ENCODE assay signal across 11 mouse cellular contexts in the genomic region with DNA sequence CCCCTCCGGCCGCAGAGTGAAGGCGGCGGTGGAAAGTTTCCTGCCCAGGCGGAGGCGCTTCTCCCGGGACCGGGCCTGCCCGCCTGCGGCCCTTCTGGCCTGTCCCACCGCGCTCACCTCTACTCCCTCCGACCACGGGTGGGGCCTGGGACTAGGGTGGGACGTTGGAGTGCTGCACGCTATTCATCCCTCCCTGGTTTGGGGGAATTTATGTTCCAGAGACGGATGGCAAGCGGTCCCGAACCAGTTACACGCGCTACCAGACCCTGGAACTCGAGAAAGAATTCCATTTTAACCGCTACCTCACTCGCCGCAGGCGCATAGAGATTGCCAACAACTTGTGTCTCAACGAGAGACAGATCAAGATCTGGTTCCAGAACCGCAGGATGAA. TPM values are rescaled to one million over a fixed set of nuclear protein-coding genes. Genes with fewer than 3 reads are reported as not detected.
DNase-seq lines count a peak whose midpoint lies in the region; ATAC-seq and TF ChIP-seq lines count a peak whose summit lies in the region.
"Had no signal": no experiment of that assay in that cellular context is flagged by ENCODE, and none has a peak within 500 bp of the region (broad histone marks: within the 10 kb centered on the region; RNA-seq: fewer than 3 reads in every experiment).

No protein-coding gene starts in this region.

- H3K4me1 ChIP-seq in liver, embryonic 11.5 days (replicated peaks; ENCODE audit: control insufficient read depth, insufficient read depth, low read length) = no peaks in the 10 kb centered on the region
- H3K4me1 ChIP-seq in hindbrain, postnatal 0 days (ENCODE audit: insufficient read depth, low read length) = no peaks in the 10 kb centered on the region
- H3K4me1 ChIP-seq in neural tube, embryonic 13.5 days (replicated peaks) = peaks cover 99% of the 10 kb centered on the region

- H3K4me2 ChIP-seq in liver, embryonic 11.5 days = peak overlapping the region; percentile 59
- peak overlapping the region; percentile 57 for H3K4me2 ChIP-seq in hindbrain, postnatal 0 days (ENCODE audit: low read depth, low read length)
- peak overlapping the region; percentile 91 for H3K4me2 ChIP-seq in neural tube, embryonic 13.5 days

- H3K27me3 ChIP-seq in liver, embryonic 11.5 days (replicated peaks; ENCODE audit: control insufficient read depth, insufficient read depth, low read length) = peaks cover 99% of the 10 kb centered on the region
- H3K27me3 ChIP-seq in hindbrain, postnatal 0 days (ENCODE audit: insufficient read depth, low read length) = peaks cover 97% of the 10 kb centered on the region
- peaks cover 6% of the 10 kb centered on the region; the same call in 1 of the 2 replicates for H3K27me3 ChIP-seq in neural tube, embryonic 13.5 days

- H3K36me3 ChIP-seq in liver, embryonic 11.5 days (ENCODE audit: control insufficient read depth, insufficient read depth, low read length) = no peaks in the 10 kb centered on the region
- H3K36me3 ChIP-seq in hindbrain, postnatal 0 days (ENCODE audit: insufficient read depth, low read length) = no peaks in the 10 kb centered on the region
- peaks cover 17% of the 10 kb centered on the region; the same call in 1 of the 2 replicates for H3K36me3 ChIP-seq in neural tube, embryonic 13.5 days

- TF ChIP-seq CTCF in hindbrain, postnatal 0 days (IDR thresholded peaks at IDR 0.05; ENCODE audit: low read depth) = no peak

- H3K9ac ChIP-seq in liver, embryonic 11.5 days (ENCODE audit: low read depth, low read length) = peak overlapping the region; percentile 52
- H3K9ac ChIP-seq in hindbrain, postnatal 0 days (replicated peaks; ENCODE audit: low read length) = peak overlapping the region; percentile 33
- H3K9ac ChIP-seq in neural tube, embryonic 13.5 days = peak overlapping the region; percentile 82

- no peak for ATAC-seq in liver, embryonic 11.5 days (replicated peaks; ENCODE audit: low FRiP score)
- 0 out of 2 replicates have a peak, but pooled peaks have one; percentile 13 for ATAC-seq in hindbrain, postnatal 0 days
- ATAC-seq in neural tube, embryonic 13.5 days (ENCODE audit: low read depth) = no peak; the same call in 1 of the 2 replicates
- no peak for ATAC-seq in inflammation-experienced regulatory T-cells, adult 6 months

- H3K27ac ChIP-seq in liver, embryonic 11.5 days (ENCODE audit: low read depth, low read length) = peak overlapping the region; percentile 32; the same call in 1 of the 2 replicates
- no peak overlapping the region for H3K27ac ChIP-seq in hindbrain, postnatal 0 days
- H3K27ac ChIP-seq in neural tube, embryonic 13.5 days (replicated peaks) = peak overlapping the region; percentile 96

- intact Hi-C loops in left cerebral cortex, postnatal 4 days (cut with DNase I) = no loop called here

- no peaks in the 10 kb centered on the region for H3K9me3 ChIP-seq in liver, embryonic 11.5 days (ENCODE audit: control insufficient read depth, low read length)
- H3K9me3 ChIP-seq in hindbrain, postnatal 0 days (ENCODE audit: low read length) = no peaks in the 10 kb centered on the region
- H3K9me3 ChIP-seq in neural tube, embryonic 13.5 days = no peaks in the 10 kb centered on the region

- under 1% methylated on average over 28 of the region's 28 CpGs for WGBS in liver, embryonic 11.5 days
- 1% methylated on average over 26 of the region's 28 CpGs for WGBS in hindbrain, postnatal 0 days
- 2% methylated on average over 24 of the region's 28 CpGs for WGBS in neural tube, embryonic 13.5 days

- DNase-seq in adrenal gland, adult 2 months = peak; percentile 72
- no peak for DNase-seq in adrenal gland, postnatal 10 days
- no peak for DNase-seq in liver, embryonic 11.5 days (ENCODE audit: low spot score)
- DNase-seq in liver = no peak
- no peak for DNase-seq in hindbrain, postnatal 0 days (ENCODE audit: low spot score)
- DNase-seq in left cerebral cortex, postnatal 4 days = no peak
- DNase-seq: retina, postnatal 1 day; thymus, postnatal 4 days had no signal

- peak overlapping the region; percentile 42 for H3K4me3 ChIP-seq in liver, embryonic 11.5 days (ENCODE audit: low read depth, low read length)
- peak overlapping the region; percentile 27 for H3K4me3 ChIP-seq in hindbrain, postnatal 0 days (ENCODE audit: low read length)
- peak overlapping the region; percentile 42 for H3K4me3 ChIP-seq in neural tube, embryonic 13.5 days

RNA-seq across cellular contexts. Expression of gene Hoxc4, which starts 3.7 kb away (rescaled TPM):
- 10 to 100 TPM in 1 of 2 experiments, 1 to 10 TPM in 1; 5.1 to 12.4 TPM for total RNA-seq in adrenal gland, adult 2 months (2021)
- 8.8 and 9.6 TPM in 2 replicates for polyA plus RNA-seq in adrenal gland, adult 2 months (2012; rRNA removed)
- total RNA-seq in adrenal gland, postnatal 10 days (2021) = 1 to 10 TPM; 6.1 to 9.2 TPM
- 5.9 and 6.2 TPM in 2 replicates for polyA plus RNA-seq in liver, embryonic 11.5 days (2014; fragmentation: Nextera tagmentation; extraction: Ambion mirVana)
- total RNA-seq in hindbrain, postnatal 0 days (2014; rRNA removed) = 12.5 and 13.1 TPM in 2 replicates
- polyA plus RNA-seq in hindbrain, postnatal 0 days (2015; fragmentation: Nextera tagmentation; extraction: Ambion mirVana) = 33.0 and 35.4 TPM in 2 replicates
- 40.2 and 49.9 TPM in 2 replicates for polyA plus RNA-seq in neural tube, embryonic 13.5 days (2015; fragmentation: Nextera tagmentation; extraction: Ambion mirVana)
- polyA plus RNA-seq in inflammation-experienced regulatory T-cells, adult 6 months (2017; shearing (Covaris generic)) = not detected
- not detected for total RNA-seq in left cerebral cortex, postnatal 4 days (2021)

RNA-seq across cellular contexts. Expression of gene Hoxc6, which starts 16.9 kb away (rescaled TPM):
- 10 to 100 TPM; 52.2 to 60.3 TPM for total RNA-seq in adrenal gland, adult 2 months (2021)
- polyA plus RNA-seq in adrenal gland, adult 2 months (2012; rRNA removed) = 41.6 and 58.1 TPM in 2 replicates
- total RNA-seq in adrenal gland, postnatal 10 days (2021) = 10 to 100 TPM; 25.1 to 35.7 TPM
- polyA plus RNA-seq in liver, embryonic 11.5 days (2014; fragmentation: Nextera tagmentation; extraction: Ambion mirVana) = 1.3 and 1.5 TPM in 2 replicates
- 0.43 and 1.4 TPM in 2 replicates for total RNA-seq in hindbrain, postnatal 0 days (2014; rRNA removed)
- 0.59 and 1.2 TPM in 2 replicates for polyA plus RNA-seq in hindbrain, postnatal 0 days (2015; fragmentation: Nextera tagmentation; extraction: Ambion mirVana)
- polyA plus RNA-seq in neural tube, embryonic 13.5 days (2015; fragmentation: Nextera tagmentation; extraction: Ambion mirVana) = 46.8 and 51.1 TPM in 2 replicates
- polyA plus RNA-seq in inflammation-experienced regulatory T-cells, adult 6 months (2017; shearing (Covaris generic)) = not detected
- not detected for total RNA-seq in left cerebral cortex, postnatal 4 days (2021)
- total RNA-seq: hematopoietic stem cell, adult 5-6 weeks had no signal

RNA-seq across cellular contexts. Expression of gene Hoxc8, which starts 24.6 kb away (rescaled TPM):
- total RNA-seq in adrenal gland, adult 2 months (2021) = 10 to 100 TPM; 30.6 to 40.1 TPM
- 13.4 and 17.9 TPM in 2 replicates for polyA plus RNA-seq in adrenal gland, adult 2 months (2012; rRNA removed)
- total RNA-seq in adrenal gland, postnatal 10 days (2021) = 10 to 100 TPM; 17.0 to 21.0 TPM
- polyA plus RNA-seq in liver, embryonic 11.5 days (2014; fragmentation: Nextera tagmentation; extraction: Ambion mirVana) = 1.3 and 1.9 TPM in 2 replicates
- 0.26 TPM in 1 of 2 replicates, not detected in the other for total RNA-seq in hindbrain, postnatal 0 days (2014; rRNA removed)
- not detected in 2 replicates for polyA plus RNA-seq in hindbrain, postnatal 0 days (2015; fragmentation: Nextera tagmentation; extraction: Ambion mirVana)
- polyA plus RNA-seq in neural tube, embryonic 13.5 days (2015; fragmentation: Nextera tagmentation; extraction: Ambion mirVana) = 75.8 and 85.5 TPM in 2 replicates
- under 1 TPM in 1 of 3 experiments, not detected in 2; 0.20 TPM for polyA plus RNA-seq in inflammation-experienced regulatory T-cells, adult 6 months (2017; shearing (Covaris generic))
- not detected for total RNA-seq in left cerebral cortex, postnatal 4 days (2021)
- total RNA-seq: hematopoietic stem cell, adult 5-6 weeks had no signal

RNA-seq across cellular contexts. Expression of gene Hoxc9, which starts 38.8 kb away (rescaled TPM):
- total RNA-seq in adrenal gland, adult 2 months (2021) = 1 to 10 TPM in 1 of 2 experiments, under 1 TPM in 1; 0.49 to 1.8 TPM
- polyA plus RNA-seq in adrenal gland, adult 2 months (2012; rRNA removed) = 3.7 and 6.7 TPM in 2 replicates
- total RNA-seq in adrenal gland, postnatal 10 days (2021) = 1 to 10 TPM; 2.4 to 3.2 TPM
- 0.22 and 0.49 TPM in 2 replicates for polyA plus RNA-seq in liver, embryonic 11.5 days (2014; fragmentation: Nextera tagmentation; extraction: Ambion mirVana)
- not detected in 2 replicates for total RNA-seq in hindbrain, postnatal 0 days (2014; rRNA removed)
- not detected in 2 replicates for polyA plus RNA-seq in hindbrain, postnatal 0 days (2015; fragmentation: Nextera tagmentation; extraction: Ambion mirVana)
- polyA plus RNA-seq in neural tube, embryonic 13.5 days (2015; fragmentation: Nextera tagmentation; extraction: Ambion mirVana) = 40.9 and 43.4 TPM in 2 replicates
- not detected for polyA plus RNA-seq in inflammation-experienced regulatory T-cells, adult 6 months (2017; shearing (Covaris generic))
- not detected for total RNA-seq in left cerebral cortex, postnatal 4 days (2021)
- total RNA-seq: hematopoietic stem cell, adult 5-6 weeks had no signal

RNA-seq across cellular contexts. Expression of gene Hoxc5, which starts 47.8 kb away (rescaled TPM):
- 10 to 100 TPM in 1 of 2 experiments, 1 to 10 TPM in 1; 6.7 to 10.3 TPM for total RNA-seq in adrenal gland, adult 2 months (2021)
- polyA plus RNA-seq in adrenal gland, adult 2 months (2012; rRNA removed) = 7.0 and 7.5 TPM in 2 replicates
- 1 to 10 TPM; 5.5 to 6.9 TPM for total RNA-seq in adrenal gland, postnatal 10 days (2021)
- polyA plus RNA-seq in liver, embryonic 11.5 days (2014; fragmentation: Nextera tagmentation; extraction: Ambion mirVana) = 4.1 and 5.3 TPM in 2 replicates
- 5.4 and 8.7 TPM in 2 replicates for total RNA-seq in hindbrain, postnatal 0 days (2014; rRNA removed)
- 6.4 and 7.3 TPM in 2 replicates for polyA plus RNA-seq in hindbrain, postnatal 0 days (2015; fragmentation: Nextera tagmentation; extraction: Ambion mirVana)
- polyA plus RNA-seq in neural tube, embryonic 13.5 days (2015; fragmentation: Nextera tagmentation; extraction: Ambion mirVana) = 18.8 and 32.2 TPM in 2 replicates
- polyA plus RNA-seq in inflammation-experienced regulatory T-cells, adult 6 months (2017; shearing (Covaris generic)) = not detected
- not detected for total RNA-seq in left cerebral cortex, postnatal 4 days (2021)
- total RNA-seq: hematopoietic stem cell, adult 5-6 weeks had no signal

Comparison
In these comparisons a context has a peak if more than half of its experiments do, and no peak if none do; other contexts are left out.
1. RNA of gene Hoxc6, which starts 16.9 kb away (polyA plus RNA-seq): 41.6 to 58.1 TPM in adrenal gland, adult 2 months and 46.8 to 51.1 TPM in neural tube, embryonic 13.5 days; 1.3 to 1.5 TPM in liver, embryonic 11.5 days, 0.59 to 1.2 TPM in hindbrain, postnatal 0 days and not detected in inflammation-experienced regulatory T-cells, adult 6 months; every median in the first group is over 10 times any median in the second.
2. Peak in every context shown above with its lines, with median percentiles within 50 percentile points of each other: H3K4me2 ChIP-seq, H3K4me3 ChIP-seq and H3K9ac ChIP-seq.